Mouse (Mus musculus) myocyte (in vitro differentiated cells): ENCODE data around the gene Gtf3a. TPM values are rescaled to one million over a fixed set of nuclear protein-coding genes. Genes with fewer than 3 reads are reported as not detected.
A peak's percentile ranks its signal among the peaks of the same experiment; 100 is the strongest.

Source experiments
- H3K27me3 ChIP-seq: one replicate; pipeline ENCODE4 v1.6.1; 2011; ENCODE audit not compliant: control insufficient read depth, insufficient read depth, insufficient read length
- H3K36me3 ChIP-seq: one replicate; pipeline ENCODE4 v1.6.1; 2011; ENCODE audit not compliant: control insufficient read depth, insufficient read depth
- H3K4me2 ChIP-seq: one replicate; pipeline ENCODE4 v1.6.1; 2011; ENCODE audit warnings: low read depth, control low read depth
- H3K4me3 ChIP-seq: one replicate; pipeline ENCODE4 v1.5.1; 2011; ENCODE audit warnings: mild to moderate bottlenecking, control low read depth, moderate library complexity
- H3K79me2 ChIP-seq: one replicate; pipeline ENCODE4 v1.6.1; 2011; ENCODE audit not compliant: control insufficient read depth, insufficient read depth
- H3ac ChIP-seq: one replicate; pipeline ENCODE4 v1.6.1; 2011; ENCODE audit not compliant: control insufficient read depth, insufficient read length
- CEBPB ChIP-seq: IDR thresholded peaks from 2 replicates; pipeline ENCODE4 v1.6.1; 2011; ENCODE audit warnings: mild to moderate bottlenecking, moderate library complexity; ENCODE audit not compliant: poor library complexity, insufficient read depth, severe bottlenecking
- E2F4 ChIP-seq: IDR thresholded peaks from one replicate; pipeline ENCODE4 v1.6.1; 2011; ENCODE audit warnings: mild to moderate bottlenecking, control low read depth, moderate library complexity; ENCODE audit not compliant: insufficient read depth
- MAX ChIP-seq: IDR thresholded peaks from one replicate; pipeline ENCODE4 v1.6.1; 2011; ENCODE audit warnings: low read depth, mild to moderate bottlenecking, control low read depth
- MYOD1 ChIP-seq, 3 experiments: IDR thresholded peaks; one replicate each; pipeline ENCODE4 v1.6.1; 2011; ENCODE audit warnings: control low read depth in 2 of 3, low read depth in 2 of 3, mild to moderate bottlenecking in 2 of 3, moderate library complexity in 1 of 3; ENCODE audit not compliant: insufficient read length in 2 of 3, control insufficient read depth in 1 of 3
- MYOG ChIP-seq, 3 experiments: IDR thresholded peaks; one replicate each; pipeline ENCODE4 v1.6.1; 2011; ENCODE audit warnings: control low read depth in 2 of 3, low read depth in 2 of 3, mild to moderate bottlenecking in 2 of 3; ENCODE audit not compliant: insufficient read length in 2 of 3, control insufficient read depth in 1 of 3, insufficient read depth in 1 of 3
- POLR2A ChIP-seq: IDR thresholded peaks from one replicate; pipeline ENCODE4 v1.6.1; 2011; ENCODE audit warnings: low read depth, mild to moderate bottlenecking, control low read depth, moderate library complexity; ENCODE audit not compliant: insufficient read length
- POLR2AphosphoS2 ChIP-seq: IDR thresholded peaks from one replicate; pipeline ENCODE4 v1.6.1; 2011; ENCODE audit warnings: low read depth, control low read depth; ENCODE audit not compliant: insufficient read length
- REST ChIP-seq: IDR thresholded peaks from one replicate; pipeline ENCODE4 v1.6.1; 2011; ENCODE audit warnings: mild to moderate bottlenecking, control low read depth, moderate library complexity; ENCODE audit not compliant: insufficient read depth, insufficient read length
- SRF ChIP-seq: IDR thresholded peaks from one replicate; pipeline ENCODE4 v1.6.1; 2011; ENCODE audit warnings: low read depth; ENCODE audit not compliant: control insufficient read depth, insufficient read length
- TCF12 ChIP-seq: IDR thresholded peaks from one replicate; pipeline ENCODE4 v1.6.1; 2011; ENCODE audit warnings: mild to moderate bottlenecking, control low read depth; ENCODE audit not compliant: poor library complexity, insufficient read depth, severe bottlenecking
- TCF3 ChIP-seq: IDR thresholded peaks from one replicate; pipeline ENCODE4 v1.6.1; 2011; ENCODE audit warnings: low read depth, control low read depth; ENCODE audit not compliant: insufficient read length
- USF1 ChIP-seq: IDR thresholded peaks from one replicate; pipeline ENCODE4 v1.6.1; 2011; ENCODE audit warnings: low read depth, mild to moderate bottlenecking, control low read depth, moderate library complexity
- polyA plus RNA-seq: library from polyadenylated mRNA; unstranded; fragments of >200 nt; fragmentation: generic; extraction: Trizol; gene quantifications from one replicate; pipeline ENCODE4 v1.2.1, GENCODE M21; 2012; ENCODE audit warnings: missing spikeins

Gtf3a gene
- 49.9 TPM for polyA plus RNA-seq

GRCm38 (mm10) chr5:146948508-146949088 lies at the start of gene Gtf3a:
Gene Gtf3a (plus strand): TSS chr5:146948657.
- no peaks in the 10 kb centered on the region for H3K36me3 ChIP-seq
- H3K27me3 ChIP-seq = no peaks in the 10 kb centered on the region
- TF ChIP-seq REST (no peak), POLR2AphosphoS2 (peak; percentile 53), POLR2A (peak; percentile 75)
- H3K4me2 ChIP-seq = peak within 1 kb of the TSS; percentile 81
- peak within 1 kb of the TSS; percentile 84 for H3ac ChIP-seq
- peaks cover 12% of the 10 kb centered on the region for H3K79me2 ChIP-seq
- H3K4me3 ChIP-seq = peak within 1 kb of the TSS; percentile 24

DNA sequence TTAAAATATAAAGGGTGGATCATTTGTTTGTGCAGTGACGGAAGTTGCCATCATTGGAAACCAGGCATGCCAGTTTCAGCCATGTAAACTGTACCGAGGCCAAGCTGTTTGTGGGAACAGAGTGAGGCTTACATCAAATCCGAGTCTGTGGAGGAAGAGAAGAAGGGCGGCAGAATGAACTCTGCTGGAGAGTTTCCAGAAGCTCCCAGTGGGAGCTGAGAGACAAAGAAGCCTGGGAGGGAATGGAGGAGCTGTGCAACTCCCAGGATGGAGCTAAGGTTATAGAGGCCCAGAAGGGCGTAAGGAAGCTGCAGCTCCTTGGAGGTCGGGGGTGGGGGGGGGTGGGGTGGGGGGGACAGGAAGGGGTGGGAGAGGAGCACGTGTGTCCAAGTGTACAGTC lies 48.1 kb upstream of the Gtf3a start:
- H3K27me3 ChIP-seq = no peaks in the 10 kb centered on the region
- TF ChIP-seq SRF = no peak
- no peak for TF ChIP-seq CEBPB
- no peak for TF ChIP-seq E2F4
- TF ChIP-seq POLR2A = no peak
- no peak for TF ChIP-seq TCF12
- TF ChIP-seq MAX = no peak
- TF ChIP-seq USF1 = no peak
- no peak for TF ChIP-seq TCF3
- TF ChIP-seq MYOG (IDR thresholded peaks at IDR 0.05; ENCODE audit: control insufficient read depth in 1 of 3, insufficient read depth in 1 of 3, insufficient read length in 2 of 3, low read depth in 2 of 3) = no peak
- no peak for TF ChIP-seq POLR2AphosphoS2
- no peak for TF ChIP-seq REST
- TF ChIP-seq MYOD1 (IDR thresholded peaks at IDR 0.05; ENCODE audit: control insufficient read depth in 1 of 3, insufficient read length in 2 of 3, low read depth in 2 of 3) = no peak
- H3K4me2 ChIP-seq = no peak overlapping the region
- H3K79me2 ChIP-seq = no peaks in the 10 kb centered on the region
- H3K36me3 ChIP-seq = no peaks in the 10 kb centered on the region
- H3ac ChIP-seq = no peak overlapping the region
- H3K4me3 ChIP-seq = no peak overlapping the region

DNA sequence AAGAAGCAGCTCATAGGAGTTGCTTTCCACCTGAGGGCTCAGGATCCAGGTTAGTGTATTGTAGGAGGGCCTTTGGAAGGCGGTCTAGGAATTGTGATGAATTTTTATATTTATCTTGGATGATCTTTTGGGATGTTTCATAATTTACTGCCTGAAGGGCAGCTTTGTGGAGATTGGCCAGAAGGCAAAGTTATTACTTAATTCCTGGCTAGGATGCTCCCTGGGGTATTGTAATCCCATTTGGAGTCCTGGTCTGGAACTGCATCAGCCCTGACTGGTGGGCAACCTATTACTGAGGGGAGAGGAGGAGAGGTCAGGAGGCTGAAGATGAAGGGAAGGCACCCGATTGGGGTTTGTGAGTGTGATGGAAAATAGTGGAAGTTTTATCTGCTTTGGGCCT lies 47.0 kb upstream of the Gtf3a start:
- H3K36me3 ChIP-seq = no peaks in the 10 kb centered on the region
- TF ChIP-seq MYOG (IDR thresholded peaks at IDR 0.05; ENCODE audit: control insufficient read depth in 1 of 3, insufficient read depth in 1 of 3, insufficient read length in 2 of 3, low read depth in 2 of 3) (no peak), USF1 (no peak), MAX (no peak), MYOD1 (IDR thresholded peaks at IDR 0.05; ENCODE audit: control insufficient read depth in 1 of 3, insufficient read length in 2 of 3, low read depth in 2 of 3) (no peak), E2F4 (no peak), SRF (no peak), TCF12 (no peak), REST (no peak), POLR2AphosphoS2 (no peak), POLR2A (no peak), CEBPB (no peak), TCF3 (no peak)
- no peaks in the 10 kb centered on the region for H3K27me3 ChIP-seq
- H3K4me3 ChIP-seq = no peak overlapping the region
- H3K79me2 ChIP-seq = no peaks in the 10 kb centered on the region
- no peak overlapping the region for H3K4me2 ChIP-seq
- no peak overlapping the region for H3ac ChIP-seq

GRCm38 (mm10) chr5:146904404-146904803 lies 44.1 kb upstream of the Gtf3a start:
- Histone ChIP-seq H3K27me3 (no peaks in the 10 kb centered on the region), H3K4me3 (no peak overlapping the region)
- TF ChIP-seq MYOG (IDR thresholded peaks at IDR 0.05; ENCODE audit: control insufficient read depth in 1 of 3, insufficient read depth in 1 of 3, insufficient read length in 2 of 3, low read depth in 2 of 3) (no peak), E2F4 (no peak)

DNA sequence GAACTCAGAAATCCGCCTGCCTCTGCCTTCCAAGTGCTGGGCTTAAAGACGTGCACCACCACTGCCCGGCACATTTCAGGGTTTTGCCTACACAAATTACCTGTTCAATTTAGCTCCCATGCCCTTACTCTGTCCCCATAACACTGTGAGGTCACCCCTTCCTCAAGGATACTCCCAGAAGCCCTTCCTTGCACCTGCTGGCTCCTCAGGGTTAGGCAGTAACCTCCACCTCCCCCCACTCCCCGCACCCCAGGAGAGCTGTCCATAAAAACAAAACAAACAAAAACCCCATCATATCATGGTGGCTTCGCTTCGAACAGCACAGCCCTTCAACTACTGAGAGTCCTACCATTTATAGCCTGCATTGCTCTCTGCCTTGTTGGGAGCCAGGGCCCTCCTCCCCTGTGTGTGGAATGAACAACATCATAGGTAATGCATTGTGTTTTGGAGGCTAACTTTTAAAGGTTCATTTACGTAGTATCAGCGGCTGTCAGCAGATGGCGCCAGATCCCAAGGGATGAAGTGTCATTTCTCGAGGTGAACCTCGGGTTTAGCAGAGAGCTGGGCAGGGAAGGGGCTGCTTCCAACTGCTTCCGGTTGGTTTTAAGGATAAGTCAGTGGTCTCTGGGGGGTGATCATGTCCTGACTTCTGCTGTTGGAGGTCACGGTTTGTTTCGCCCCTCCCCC lies 42.8 kb upstream of the Gtf3a start:
- no peak overlapping the region for H3K4me3 ChIP-seq
- H3K27me3 ChIP-seq = no peaks in the 10 kb centered on the region

More at GRCm38 (mm10) chr5:146904404-146904803, 44.1 kb upstream of the Gtf3a start:
- H3K79me2 ChIP-seq = no peaks in the 10 kb centered on the region
- no peak overlapping the region for H3ac ChIP-seq
- no peaks in the 10 kb centered on the region for H3K36me3 ChIP-seq
- no peak overlapping the region for H3K4me2 ChIP-seq

More for the DNA sequence above, 42.8 kb upstream of the Gtf3a start:
- no peak overlapping the region for H3K4me2 ChIP-seq
- TF ChIP-seq POLR2A (no peak), SRF (no peak), USF1 (no peak), MAX (no peak), REST (no peak), E2F4 (no peak), MYOG (IDR thresholded peaks at IDR 0.05; ENCODE audit: control insufficient read depth in 1 of 3, insufficient read depth in 1 of 3, insufficient read length in 2 of 3, low read depth in 2 of 3) (no peak)
- H3ac ChIP-seq = no peak overlapping the region
- no peaks in the 10 kb centered on the region for H3K36me3 ChIP-seq
- H3K79me2 ChIP-seq = no peaks in the 10 kb centered on the region
